Mouse (Mus musculus) large intestine, adult 2 months (tissue): Measurements from ENCODE around the gene Slain2. TPM values are rescaled to one million over a fixed set of nuclear protein-coding genes. Genes with fewer than 3 reads are reported as not detected.
"Not testable (repeated sequence)": the region's sequence is repeated elsewhere in the genome, so short reads cannot be mapped to it uniquely, and the experiment has no call there.

Experiments
- DNase-seq: peaks from one replicate; pipeline ENCODE4 v3.0.0-alpha.2; 2012; ENCODE audit warnings: low read depth, low spot score
- WGBS: fragments of 180-500 bp; shearing (Covaris S2); methylation state at CpG from one replicate; pipeline ENCODE4 v1.1.7; 2018; 5-methylcytosine and 5-hydroxymethylcytosine counted together
- polyA plus RNA-seq: library from polyadenylated mRNA; depleted of rRNA; stranded (reverse); fragments of >200 nt; gene quantifications from 2 replicates; pipeline ENCODE4 v1.2.3, GENCODE M21; 2012

Slain2 gene
- polyA plus RNA-seq, 1 experiment: 14.8 TPM

DNA sequence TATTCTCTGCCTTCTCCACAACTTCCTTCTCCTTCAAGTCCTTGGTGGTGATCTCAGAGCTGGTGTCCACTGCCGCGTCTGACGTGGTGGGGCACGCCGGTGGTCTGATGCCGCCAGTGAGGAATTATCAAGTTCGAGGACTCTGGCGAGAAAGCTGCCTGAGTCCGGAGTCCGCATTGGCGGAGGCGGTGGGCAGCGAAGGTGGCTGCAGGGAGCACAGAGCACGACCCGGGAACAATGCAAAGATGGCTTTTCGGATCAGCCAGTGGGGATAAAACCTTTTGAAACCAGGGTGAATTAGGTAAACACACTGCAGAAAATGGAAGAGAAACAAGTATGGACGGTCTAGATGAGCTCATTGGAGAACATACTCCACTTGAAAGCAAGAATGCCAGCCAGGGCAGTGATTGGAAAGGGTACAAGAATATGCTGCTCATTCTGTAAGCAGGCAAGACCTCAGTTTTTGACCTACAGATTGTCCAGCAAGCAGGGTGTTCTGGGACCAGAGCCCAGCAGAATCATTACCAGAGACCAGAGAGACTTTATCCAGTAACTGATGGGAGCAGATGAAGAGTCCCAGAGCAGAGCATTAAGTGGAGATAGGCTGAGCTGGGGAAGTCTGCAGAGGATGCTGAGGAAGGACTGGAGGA, 19.0 kb downstream of the Slain2 start:
- DNase-seq: no peak
- 95% methylated on average over 17 of the region's 17 CpGs for WGBS

DNA sequence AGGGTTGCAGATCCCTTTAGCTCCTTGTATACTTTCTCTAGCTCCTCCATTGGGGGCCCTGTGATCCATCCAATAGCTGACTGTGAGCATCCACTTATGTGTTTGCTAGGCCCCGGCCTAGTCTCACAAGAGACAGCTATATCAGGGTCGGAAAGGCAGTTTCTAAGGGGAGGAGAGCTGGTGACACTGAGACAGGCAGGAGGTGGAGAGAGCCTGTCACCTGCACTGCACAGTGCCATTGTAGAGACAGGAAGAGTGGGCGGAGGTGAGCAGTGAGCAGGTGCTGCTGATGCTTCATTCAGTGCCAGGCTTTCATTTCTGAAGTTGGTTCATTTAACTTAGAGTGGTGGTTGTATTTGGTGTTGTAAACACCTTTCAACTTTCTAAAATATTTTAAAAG, 24.3 kb downstream of the Slain2 start:
- not testable (repeated sequence) for DNase-seq
- 94% methylated on average over 3 of the region's 3 CpGs for WGBS

DNA sequence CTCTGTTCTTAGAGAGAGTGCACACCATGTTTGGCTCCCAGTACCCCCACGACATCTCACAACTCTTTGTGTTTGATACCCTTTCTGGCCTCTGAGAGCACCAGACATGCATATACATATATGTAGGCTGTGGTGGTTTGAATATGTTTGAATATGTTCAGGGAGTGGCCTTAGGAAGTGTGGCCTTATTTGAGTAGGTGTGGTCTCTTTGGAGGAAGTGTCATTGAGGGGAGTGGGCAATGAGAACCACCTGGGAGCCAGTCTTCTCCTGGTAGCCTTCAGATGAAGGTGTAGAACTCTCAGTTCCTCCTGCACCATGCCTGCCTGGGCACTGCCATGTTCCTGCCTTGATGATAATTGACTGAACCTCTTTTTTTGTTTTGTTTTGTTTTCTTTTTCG, 25.2 kb downstream of the Slain2 start:
- 92% methylated on average over 2 of the region's 2 CpGs for WGBS
- DNase-seq: no peak

DNA sequence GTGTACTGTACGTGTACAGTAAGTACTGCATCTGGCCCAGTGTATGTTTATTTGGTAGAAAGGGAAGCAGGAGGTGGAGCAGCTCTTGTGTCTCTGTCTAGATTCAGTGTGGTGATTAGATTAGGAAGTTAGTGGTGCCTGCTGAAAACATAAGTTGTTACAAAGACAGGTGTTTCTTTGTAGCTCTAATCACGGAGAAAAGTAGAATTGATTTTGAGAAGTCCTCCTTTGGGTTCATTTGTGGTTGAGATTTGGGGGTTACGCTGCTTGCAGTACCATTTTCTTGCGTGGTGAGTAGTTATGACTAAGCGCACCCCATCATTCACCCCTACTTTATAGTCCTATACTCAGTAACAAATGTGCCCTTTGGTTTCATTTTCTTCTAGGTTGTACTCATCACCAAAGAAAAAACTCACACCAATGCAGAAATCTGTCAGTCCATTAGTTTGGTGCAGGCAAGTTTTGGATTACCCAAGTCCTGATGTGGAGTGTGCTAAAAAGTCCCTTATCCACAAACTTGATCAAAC, 26.9 kb downstream of the Slain2 start:
- no peak for DNase-seq
- WGBS: 80% methylated on average over 5 of the region's 5 CpGs

DNA sequence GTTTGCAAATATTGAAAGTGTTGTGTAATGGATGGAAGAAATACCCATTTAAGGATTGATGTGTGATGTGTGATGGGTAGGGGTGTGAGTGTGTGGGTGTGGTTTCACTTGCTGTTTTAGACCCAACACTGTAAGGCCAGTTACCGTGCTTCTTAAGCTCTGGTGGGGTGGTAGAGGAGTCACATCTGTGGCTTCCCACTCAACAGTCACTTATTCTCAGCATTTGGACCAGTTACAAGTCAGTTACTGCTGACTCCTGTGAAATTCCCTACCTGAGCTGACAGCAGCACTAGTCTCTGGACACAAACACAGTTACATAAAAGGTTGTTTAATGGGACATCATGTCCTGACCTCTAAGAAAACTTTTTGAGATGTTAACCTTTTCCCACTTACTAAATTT, 34.0 kb downstream of the Slain2 start:
- DNase-seq: no peak

DNA sequence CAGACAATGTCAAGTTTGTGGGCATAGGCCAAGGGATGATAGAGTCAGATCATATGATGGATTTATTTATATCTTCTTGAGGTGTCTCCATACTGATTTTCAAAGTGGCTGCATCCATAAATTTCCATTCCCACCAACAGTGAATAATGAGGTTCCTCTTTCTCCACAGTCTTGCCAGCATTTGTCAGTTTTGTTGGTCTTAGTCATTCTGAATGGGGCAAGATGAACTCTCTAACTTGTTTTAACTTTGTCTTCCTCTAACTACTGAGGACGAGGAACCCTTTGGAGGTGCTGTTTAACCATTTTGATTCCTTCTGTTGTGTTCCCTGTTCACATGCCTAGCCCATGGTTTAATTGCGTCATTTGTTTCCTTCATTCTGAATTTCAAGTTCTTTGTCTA, 36.1 kb downstream of the Slain2 start:
- no peak for DNase-seq
- 83% methylated on average over 2 of the region's 2 CpGs for WGBS

More for the DNA sequence above, 34.0 kb downstream of the Slain2 start:
- 76% methylated on average over 1 of the region's 1 CpGs for WGBS

DNA sequence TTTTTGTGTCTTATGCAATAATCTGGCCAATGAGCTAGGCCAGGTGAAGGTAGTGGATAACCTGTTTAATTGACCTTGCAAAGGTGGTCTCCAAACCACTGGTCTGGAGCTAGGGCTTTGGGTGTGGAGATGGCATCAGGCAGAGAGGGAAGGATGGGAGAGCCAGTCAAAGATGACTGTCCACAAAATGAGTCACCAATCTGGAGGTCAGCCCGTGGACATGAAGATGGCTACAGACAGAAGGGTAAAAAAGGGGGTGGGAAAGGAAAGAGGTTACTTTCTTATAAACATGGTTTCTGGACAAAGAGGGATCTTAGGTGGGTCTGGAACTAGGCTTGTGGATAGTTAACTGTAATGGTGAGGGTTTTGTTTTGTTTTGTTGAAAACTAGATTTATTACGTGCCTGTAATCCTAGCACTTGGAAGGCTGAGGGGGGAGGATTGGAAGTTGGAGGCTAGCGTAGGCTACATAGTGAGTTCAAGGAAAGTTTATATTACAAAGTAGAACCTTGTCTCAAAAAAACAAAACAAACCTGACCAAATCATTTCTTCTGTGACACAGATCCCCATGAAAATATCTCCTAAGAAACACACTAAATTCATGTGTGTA, 40.0 kb downstream of the Slain2 start:
- WGBS: 69% methylated on average over 3 of the region's 3 CpGs
- DNase-seq: no peak

DNA sequence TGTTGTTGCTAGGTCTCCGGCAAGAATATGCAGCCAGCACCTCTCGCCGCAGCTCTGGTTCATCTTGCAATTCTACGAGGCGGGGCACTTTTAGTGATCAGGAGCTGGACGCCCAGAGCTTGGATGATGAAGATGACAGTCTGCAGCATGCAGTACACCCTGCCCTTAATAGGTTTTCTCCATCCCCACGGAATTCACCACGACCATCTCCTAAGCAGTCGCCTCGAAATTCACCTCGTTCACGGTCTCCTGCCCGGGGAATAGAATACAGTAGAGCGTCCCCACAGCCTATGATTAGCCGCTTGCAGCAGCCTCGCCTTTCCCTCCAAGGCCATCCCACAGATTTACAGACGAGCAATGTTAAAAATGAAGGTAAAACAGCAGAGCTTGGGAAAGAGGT, 43.2 kb downstream of the Slain2 start:
- WGBS: 84% methylated on average over 17 of the region's 17 CpGs
- DNase-seq: no peak

DNA sequence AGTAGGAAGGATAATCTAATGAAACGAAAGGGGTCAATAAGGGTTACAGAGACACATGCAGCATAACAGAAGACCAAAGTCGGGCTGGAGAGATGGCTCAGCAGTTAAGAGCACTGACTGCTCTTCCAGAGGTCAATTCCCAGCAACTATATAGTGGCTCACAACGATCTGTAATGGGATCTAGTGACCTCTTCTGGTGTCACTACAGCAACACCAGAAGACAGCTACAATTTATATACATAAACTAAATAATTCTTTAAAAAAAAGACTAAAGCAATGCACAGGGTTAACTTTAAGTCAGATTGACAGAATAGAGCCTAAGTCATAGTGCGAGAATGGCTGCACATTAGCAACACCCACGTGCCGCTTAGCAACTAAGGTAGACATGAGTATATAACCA, 46.0 kb downstream of the Slain2 start:
- 86% methylated on average over 6 of the region's 6 CpGs for WGBS
- DNase-seq: no peak

DNA sequence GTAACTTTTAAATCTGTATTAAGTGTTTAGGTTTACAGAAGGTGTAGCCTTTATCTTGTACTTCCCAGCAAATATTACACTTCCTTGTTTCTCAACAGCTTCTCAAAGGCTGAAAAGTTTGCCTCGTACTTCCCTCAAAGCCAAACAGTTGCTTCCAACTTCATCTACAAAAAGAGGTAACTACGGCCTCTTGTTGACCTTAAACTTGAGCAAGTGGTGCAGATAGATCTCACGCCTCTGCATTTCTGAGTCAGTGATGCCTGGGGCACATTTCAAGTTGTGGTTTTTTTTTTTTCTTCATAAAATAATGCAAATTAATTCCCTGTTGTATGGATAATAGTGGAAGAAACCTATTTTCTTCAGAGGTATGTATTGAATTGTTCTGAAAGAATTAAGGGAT, 51.6 kb downstream of the Slain2 start:
- DNase-seq: no peak

DNA sequence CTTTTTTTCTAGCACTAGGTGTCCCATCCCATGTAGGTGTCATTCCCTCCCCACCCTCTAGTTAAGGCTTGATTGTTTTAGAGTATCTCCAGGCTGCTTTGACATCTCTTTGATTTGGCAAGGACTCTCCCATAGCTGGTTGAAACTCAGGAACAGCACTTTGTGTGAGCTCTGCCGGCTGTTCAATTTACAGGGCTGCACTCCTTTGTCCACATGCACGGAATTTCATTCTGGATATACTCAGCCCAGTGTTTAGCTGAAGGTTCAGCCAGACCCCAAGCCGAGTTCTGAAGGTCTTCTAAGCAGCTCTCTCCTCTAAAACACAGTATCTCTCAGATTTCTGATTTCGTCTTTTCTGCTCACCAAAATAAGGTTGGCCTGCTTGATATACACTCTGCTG, 58.3 kb downstream of the Slain2 start:
- 77% methylated on average over 4 of the region's 4 CpGs for WGBS
- DNase-seq: no peak

More for the DNA sequence above, 51.6 kb downstream of the Slain2 start:
- 87% methylated on average over 3 of the region's 3 CpGs for WGBS

DNA sequence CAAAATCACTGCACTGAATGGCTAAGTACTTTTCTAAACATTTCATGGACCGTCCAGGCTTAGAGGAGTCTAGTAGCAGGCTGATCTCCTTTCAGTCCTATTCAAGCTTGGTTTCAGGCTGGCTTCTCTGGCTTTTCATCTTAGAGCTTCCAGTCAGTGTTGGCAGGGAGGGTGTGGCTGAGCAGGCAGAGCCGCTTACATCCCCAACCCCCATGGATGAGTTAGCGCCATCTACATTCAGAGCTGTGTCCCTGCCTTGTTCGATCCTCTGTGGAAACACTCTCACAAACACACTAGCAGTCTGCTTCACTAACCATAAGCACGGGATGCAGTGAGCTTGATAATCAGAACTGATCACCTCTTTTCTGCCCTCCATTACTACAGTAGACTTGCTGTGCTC, 58.8 kb downstream of the Slain2 start:
- DNase-seq: no peak

DNA sequence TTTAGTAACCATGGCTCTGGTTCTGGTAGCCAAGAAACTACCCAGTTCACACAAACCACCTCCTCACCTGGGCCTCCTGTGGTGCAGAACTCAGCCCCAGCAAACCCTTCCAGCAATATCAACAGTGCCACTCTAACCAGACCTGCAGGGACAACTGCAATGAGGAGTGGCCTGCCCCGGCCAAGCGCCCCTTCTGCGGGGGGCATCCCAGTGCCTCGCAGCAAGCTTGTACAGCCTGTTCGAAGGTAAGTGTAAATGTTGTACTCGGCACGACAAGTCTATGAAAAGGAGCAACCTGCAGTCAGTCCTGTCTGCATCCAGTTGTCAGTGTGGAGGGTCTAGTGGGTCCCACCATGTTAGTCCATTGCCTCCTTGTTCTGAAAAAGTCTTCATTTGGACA, 60.5 kb downstream of the Slain2 start, which contains the start of gene Gm10135:
Gene Gm10135, minus strand, starts transcription at position 101 of the 400 bp plus-strand sequence.
- no peak for DNase-seq
- WGBS: 97% methylated on average over 7 of the region's 7 CpGs

More for the DNA sequence above, 58.8 kb downstream of the Slain2 start:
- 66% methylated on average over 5 of the region's 5 CpGs for WGBS

DNA sequence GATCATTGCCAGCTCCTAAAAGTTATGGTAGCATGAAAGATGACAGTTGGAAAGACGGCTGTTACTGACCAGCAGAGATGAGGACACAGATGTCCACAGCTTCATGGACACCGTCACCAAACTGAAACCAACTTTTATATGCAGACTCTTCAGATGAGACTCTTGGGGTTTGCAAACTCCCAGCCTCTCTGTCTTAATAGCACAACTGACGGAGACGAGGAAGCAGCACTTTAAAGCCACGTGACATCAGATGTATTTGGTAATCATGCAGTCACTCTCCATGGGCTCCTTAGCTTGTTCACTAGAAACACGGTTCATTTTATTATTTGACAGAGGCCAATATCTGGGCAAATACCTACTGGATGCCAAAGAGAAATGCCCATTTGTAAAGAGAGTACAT, 61.9 kb downstream of the Slain2 start:
- WGBS: 88% methylated on average over 6 of the region's 6 CpGs
- DNase-seq: no peak

DNA sequence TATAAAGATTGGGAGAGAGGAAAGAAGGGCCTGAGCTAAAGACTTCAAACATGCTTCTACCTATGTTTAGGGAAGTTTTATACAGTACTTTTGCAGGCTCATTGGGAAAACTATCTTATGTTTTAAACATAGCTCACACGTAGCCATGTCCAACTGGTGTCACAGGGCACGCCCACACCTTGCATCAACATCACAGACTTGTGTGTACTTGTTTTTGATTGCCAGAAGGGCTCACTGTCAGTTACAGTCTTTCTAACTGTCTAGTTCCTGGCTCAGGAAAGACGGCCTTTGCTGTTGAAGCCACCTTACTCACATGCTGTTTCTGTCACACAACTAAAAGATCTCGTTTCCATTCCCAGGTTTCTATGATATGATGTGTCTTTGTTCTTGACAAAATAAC, 62.4 kb downstream of the Slain2 start:
- no peak for DNase-seq
- 78% methylated on average over 4 of the region's 4 CpGs for WGBS

DNA sequence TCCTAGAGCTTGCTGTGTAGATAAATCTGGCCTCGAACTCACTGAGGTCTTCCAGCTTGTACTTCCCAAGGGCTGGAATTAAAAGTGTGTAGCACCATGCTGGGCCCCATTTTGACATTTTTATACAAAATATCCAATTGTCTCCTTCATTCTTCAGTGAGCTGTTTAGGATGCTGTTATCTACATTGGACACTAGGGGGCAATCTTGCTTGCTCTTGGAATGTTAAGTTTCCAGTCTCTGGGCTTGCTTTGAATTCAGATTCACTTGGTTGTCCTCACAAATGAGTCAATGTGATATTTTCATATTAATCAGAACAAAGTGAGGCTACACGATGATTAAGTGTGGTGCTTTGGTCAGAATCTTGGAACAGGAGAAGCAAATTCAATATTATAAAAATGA, 70.0 kb downstream of the Slain2 start:
- DNase-seq: peak; percentile 28
- WGBS: 4% methylated on average over 2 of the region's 2 CpGs

DNA sequence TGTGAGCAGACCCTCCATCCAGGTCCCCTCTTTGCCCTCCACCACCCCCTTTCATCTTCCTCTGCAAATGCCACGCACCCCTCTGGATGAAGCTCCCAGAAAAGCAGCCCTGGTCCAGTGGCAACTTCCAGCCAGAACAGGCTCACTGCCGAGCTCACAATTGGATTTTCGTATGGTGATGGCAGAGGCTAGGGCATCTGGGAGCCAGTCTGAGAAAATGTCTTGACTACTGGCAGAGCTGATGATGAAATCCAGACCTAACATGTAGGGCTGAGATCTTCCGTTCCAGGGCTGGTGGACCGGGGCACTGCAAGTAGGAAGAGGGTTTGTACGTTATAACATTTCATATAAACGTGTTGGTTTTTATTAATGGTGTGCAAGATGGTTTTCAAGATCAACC, 73.7 kb downstream of the Slain2 start:
- 77% methylated on average over 7 of the region's 7 CpGs for WGBS
- DNase-seq: no peak

DNA sequence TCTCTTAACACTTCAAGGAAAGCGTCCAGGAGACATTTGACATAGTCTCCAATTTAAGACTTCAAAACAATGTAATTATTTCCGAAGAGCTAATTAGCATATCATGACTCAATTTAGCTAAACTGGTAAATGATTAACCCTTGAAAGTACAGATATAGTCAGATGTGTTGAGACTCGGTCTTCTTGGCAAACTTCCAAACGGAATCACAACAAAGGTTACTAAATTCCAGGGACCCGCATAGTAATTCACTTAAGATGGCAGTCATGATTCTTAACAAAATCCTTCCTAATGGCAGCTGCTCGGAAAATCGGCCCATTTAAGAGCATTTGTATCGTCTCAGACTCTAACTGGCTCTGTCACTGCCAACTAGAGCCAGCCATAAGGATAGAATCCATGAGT, 75.7 kb downstream of the Slain2 start:
- DNase-seq: no peak
- 49% methylated on average over 8 of the region's 8 CpGs for WGBS

DNA sequence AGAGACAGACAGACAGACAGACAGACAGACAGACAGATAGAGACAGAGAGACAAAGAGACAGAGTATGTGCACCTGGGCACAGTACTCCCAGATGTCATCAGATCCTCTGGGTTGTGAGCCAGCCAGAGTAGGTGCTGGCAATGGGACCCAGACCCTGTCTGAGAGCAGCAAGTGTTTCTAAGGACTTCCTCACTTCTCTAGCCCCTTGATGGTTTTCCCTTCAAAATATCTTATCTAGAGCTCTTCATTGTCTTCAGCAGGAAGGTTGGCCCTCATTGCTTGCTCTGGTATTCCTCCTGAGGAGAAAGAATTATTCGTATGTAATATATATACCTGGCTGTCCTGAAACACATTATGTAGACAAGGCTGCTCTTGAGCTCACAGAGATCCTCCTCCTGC, 78.4 kb downstream of the Slain2 start:
- no peak for DNase-seq
- 80% methylated on average over 1 of the region's 1 CpGs for WGBS

DNA sequence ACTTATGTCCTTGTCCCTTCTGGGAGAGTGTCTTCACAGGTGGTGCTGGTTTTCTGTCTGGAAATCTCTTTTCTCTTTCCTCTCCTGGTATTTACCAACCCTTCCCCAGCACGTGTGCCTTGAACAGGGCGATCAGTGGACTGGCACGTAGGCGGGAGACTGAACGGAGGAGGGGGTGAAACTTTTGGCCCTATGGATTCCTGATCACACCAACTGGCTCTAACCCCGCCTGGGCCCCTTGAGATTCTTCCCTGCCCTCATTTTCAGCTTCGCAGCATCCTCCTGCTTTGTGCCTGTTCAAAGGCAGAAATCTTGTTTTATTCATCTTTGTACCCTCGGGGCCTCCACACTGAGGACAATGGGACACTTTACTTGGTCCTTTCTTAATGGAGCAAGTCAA, 80.3 kb downstream of the Slain2 start:
- 73% methylated on average over 8 of the region's 8 CpGs for WGBS
- no peak for DNase-seq

DNA sequence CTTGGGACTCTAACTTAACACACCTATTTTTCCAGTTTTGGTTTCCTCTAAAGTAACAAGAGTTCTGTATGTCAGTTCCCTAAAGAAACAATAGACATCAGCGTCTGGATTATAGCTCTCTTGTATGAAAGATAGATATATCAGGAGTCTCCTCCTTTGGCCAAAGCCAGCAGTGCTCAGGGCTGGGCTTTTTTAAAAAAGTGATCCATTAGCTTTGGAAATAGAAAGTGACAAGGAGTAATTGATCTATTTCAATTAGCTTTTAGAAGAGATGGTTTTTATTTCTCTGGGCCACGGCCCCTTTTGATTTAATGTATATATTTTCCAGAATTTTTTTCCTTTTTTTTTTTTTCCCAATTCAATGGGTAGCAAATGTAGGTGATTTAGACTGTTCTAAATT, 80.8 kb downstream of the Slain2 start:
- WGBS: 79% methylated on average over 2 of the region's 2 CpGs
- no peak for DNase-seq
